14 mouse cellular contexts compared by ENCODE assay signal in the genomic region with DNA sequence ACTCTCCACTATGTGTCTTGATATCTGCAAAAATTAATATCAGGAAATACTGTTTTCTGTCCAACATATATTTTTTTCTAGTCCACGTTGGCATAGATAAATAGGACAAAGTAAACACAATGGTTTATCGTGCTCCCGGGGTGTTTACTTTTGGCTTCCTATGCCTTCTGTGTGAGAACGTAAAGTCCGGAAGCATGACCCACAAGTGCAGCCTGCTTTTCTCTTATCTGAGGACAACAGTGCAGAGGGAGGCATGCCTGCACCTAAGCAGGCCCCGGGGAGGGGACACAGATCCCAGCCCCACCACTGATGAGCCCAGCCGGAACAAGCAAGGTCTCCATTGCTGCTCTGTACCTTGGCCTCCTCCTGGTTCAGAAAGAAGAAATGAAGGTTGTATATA. TPM values are rescaled to one million over a fixed set of nuclear protein-coding genes. Genes with fewer than 3 reads are reported as not detected.
A peak's percentile ranks its signal among the peaks of the same experiment; 100 is the strongest.
DNase-seq lines count a peak whose midpoint lies in the region; ATAC-seq and TF ChIP-seq lines count a peak whose summit lies in the region.
"Had no signal": no experiment of that assay in that cellular context is flagged by ENCODE, and none has a peak within 500 bp of the region (broad histone marks: within the 10 kb centered on the region; RNA-seq: fewer than 3 reads in every experiment).

No protein-coding gene starts in this region.

- H3K79me2 ChIP-seq in liver, adult 2 months (ENCODE audit: control insufficient read depth, insufficient read depth, low read length), result no peaks in the 10 kb centered on the region

- 41% methylated on average over 7 of the region's 7 CpGs for WGBS in heart, embryonic 13.5 days
- 47% methylated on average over 7 of the region's 7 CpGs for whole genome bisulfite sequencing in liver, adult 2 months
- 16% methylated on average over 7 of the region's 7 CpGs for WGBS in lung, postnatal 0 days
- WGBS in stomach, postnatal 0 days, result 38% methylated on average over 7 of the region's 7 CpGs

- no peaks in the 10 kb centered on the region for H3K9me3 ChIP-seq in heart, embryonic 13.5 days
- H3K9me3 ChIP-seq in lung, postnatal 0 days (ENCODE audit: low read length), result no peaks in the 10 kb centered on the region
- no peaks in the 10 kb centered on the region for H3K9me3 ChIP-seq in stomach, postnatal 0 days (ENCODE audit: control insufficient read depth, low read length)
- H3K9me3 ChIP-seq: embryonic facial prominence, embryonic 10.5 days; limb, embryonic 13.5 days had no signal

- DNase-seq in heart, adult 18-20 months, result no peak
- DNase-seq in liver, adult 2 months (ENCODE audit: extremely low read depth, low read depth, low spot score), result peak; percentile 51
- peak; percentile 68 for DNase-seq in lung, postnatal 0 days (ENCODE audit: low spot score)
- peak; percentile 34 for DNase-seq in stomach, postnatal 0 days (ENCODE audit: low spot score)
- DNase-seq in spleen, postnatal 4 days (ENCODE audit: low spot score in 2 of 2), result no peak
- no peak for DNase-seq in ovary, adult 18-20 months (ENCODE audit: low spot score)
- DNase-seq: cerebellum, adult 9-10 months; kidney, postnatal 14 days; midbrain, embryonic 14.5 days; thymus, adult 2 months had no signal

- peaks cover 46% of the 10 kb centered on the region for H3K4me1 ChIP-seq in heart, embryonic 13.5 days
- H3K4me1 ChIP-seq in liver, adult 2 months (ENCODE audit: control insufficient read depth, insufficient read depth, low read length), result 0 out of 2 replicates have a peak, but pooled peaks cover 2% of the 10 kb centered on the region
- H3K4me1 ChIP-seq in lung, postnatal 0 days (ENCODE audit: insufficient read depth, low read depth, low read length), result peaks cover 4% of the 10 kb centered on the region; the same call in 1 of the 2 replicates
- H3K4me1 ChIP-seq in stomach, postnatal 0 days (replicated peaks; ENCODE audit: control insufficient read depth, insufficient read depth), result no peaks in the 10 kb centered on the region
- H3K4me1 ChIP-seq: limb, embryonic 13.5 days had no signal

- H3K4me3 ChIP-seq in heart, embryonic 13.5 days, result no peak overlapping the region
- no peak overlapping the region for H3K4me3 ChIP-seq in liver, adult 2 months (ENCODE audit: insufficient read depth, low read depth, low read length)
- H3K4me3 ChIP-seq in lung, postnatal 0 days (ENCODE audit: low read depth, low read length), result no peak overlapping the region
- H3K4me3 ChIP-seq in stomach, postnatal 0 days (ENCODE audit: low read depth, low read length), result no peak overlapping the region
- H3K4me3 ChIP-seq: embryonic facial prominence, embryonic 10.5 days; limb, embryonic 13.5 days had no signal

- no peaks in the 10 kb centered on the region for H3K27me3 ChIP-seq in heart, embryonic 13.5 days (replicated peaks)
- H3K27me3 ChIP-seq in liver, adult 2 months (ENCODE audit: control insufficient read depth, insufficient read depth, low read length), result no peaks in the 10 kb centered on the region
- H3K27me3 ChIP-seq in lung, postnatal 0 days (replicated peaks; ENCODE audit: insufficient read depth, low read length), result no peaks in the 10 kb centered on the region
- no peaks in the 10 kb centered on the region for H3K27me3 ChIP-seq in stomach, postnatal 0 days (ENCODE audit: control insufficient read depth, insufficient read depth, low read length)
- H3K27me3 ChIP-seq: limb, embryonic 13.5 days had no signal

- no peak overlapping the region for H3K9ac ChIP-seq in heart, embryonic 13.5 days
- H3K9ac ChIP-seq in liver, adult 2 months (ENCODE audit: low read depth, low read length), result no peak overlapping the region
- no peak overlapping the region for H3K9ac ChIP-seq in lung, postnatal 0 days (replicated peaks; ENCODE audit: low read depth)
- no peak overlapping the region for H3K9ac ChIP-seq in stomach, postnatal 0 days (ENCODE audit: low read length)
- H3K9ac ChIP-seq: limb, embryonic 13.5 days had no signal

- no peak for TF ChIP-seq POLR2A in liver, adult 2 months (IDR thresholded peaks at IDR 0.05; ENCODE audit: extremely low read depth, insufficient read depth, low read length)

- H3K4me2 ChIP-seq in heart, embryonic 13.5 days, result no peak overlapping the region
- H3K4me2 ChIP-seq in lung, postnatal 0 days (replicated peaks; ENCODE audit: low read depth, low read length), result no peak overlapping the region
- H3K4me2 ChIP-seq in stomach, postnatal 0 days (replicated peaks; ENCODE audit: low read depth), result no peak overlapping the region
- H3K4me2 ChIP-seq: limb, embryonic 13.5 days had no signal

- no peak for TF ChIP-seq CTCF in liver, adult 2 months (IDR thresholded peaks at IDR 0.05; ENCODE audit: low read depth, low read length)
- no peak for TF ChIP-seq CTCF in lung, postnatal 0 days (IDR thresholded peaks at IDR 0.05)
- no peak for TF ChIP-seq CTCF in stomach, postnatal 0 days (IDR thresholded peaks at IDR 0.05; ENCODE audit: low read depth)

- no peak for ATAC-seq in heart, embryonic 13.5 days (ENCODE audit: extremely low read depth, insufficient number of reproducible peaks, low FRiP score, low TSS enrichment)
- ATAC-seq in lung, postnatal 0 days, result peak; percentile 90
- peak; percentile 75; the same call in 1 of the 2 replicates for ATAC-seq in stomach, postnatal 0 days (ENCODE audit: low FRiP score, low TSS enrichment)
- ATAC-seq: inflammation-experienced regulatory T-cells, adult 6 months had no signal

- H3K36me3 ChIP-seq in heart, embryonic 13.5 days, result peaks cover 45% of the 10 kb centered on the region
- H3K36me3 ChIP-seq in liver, adult 2 months (ENCODE audit: control insufficient read depth, insufficient read depth, low read length), result peaks cover 66% of the 10 kb centered on the region
- peaks cover 13% of the 10 kb centered on the region; the same call in 1 of the 2 replicates for H3K36me3 ChIP-seq in lung, postnatal 0 days (ENCODE audit: insufficient read depth, low read length)
- H3K36me3 ChIP-seq in stomach, postnatal 0 days (ENCODE audit: control insufficient read depth, insufficient read depth, low read length), result peaks cover 13% of the 10 kb centered on the region

- peak overlapping the region; percentile 32; the same call in 1 of the 2 replicates for H3K27ac ChIP-seq in heart, embryonic 13.5 days (replicated peaks)
- no peak overlapping the region for H3K27ac ChIP-seq in liver, adult 2 months (replicated peaks; ENCODE audit: insufficient read depth, low read depth, low read length)
- peak overlapping the region; percentile 9; the same call in 1 of the 2 replicates for H3K27ac ChIP-seq in lung, postnatal 0 days (ENCODE audit: low read length)
- no peak overlapping the region for H3K27ac ChIP-seq in stomach, postnatal 0 days (replicated peaks)
- H3K27ac ChIP-seq: embryonic facial prominence, embryonic 10.5 days; limb, embryonic 13.5 days had no signal

- TF ChIP-seq EP300 in lung, postnatal 0 days (IDR thresholded peaks at IDR 0.05), result peak; percentile 96
- TF ChIP-seq EP300 in stomach, postnatal 0 days (optimal IDR thresholded peaks at IDR 0.05), result no peak

RNA-seq across cellular contexts. Expression of gene Synm, which starts 49.3 kb away (rescaled TPM):
- polyA plus RNA-seq in heart, embryonic 13.5 days (2015; fragmentation: Nextera tagmentation; extraction: Ambion mirVana), result 2.8 and 3.4 TPM in 2 replicates
- 10 to 100 TPM in 1 of 2 experiments, 1 to 10 TPM in 1; 9.6 to 10.6 TPM for total RNA-seq in heart, adult 18-20 months (2021)
- 0.37 and 0.40 TPM in 2 replicates for total RNA-seq in liver, adult 2 months (2014; rRNA removed)
- 0.07 and 0.12 TPM in 2 replicates for polyA plus RNA-seq in liver, adult 2 months (2012; rRNA removed)
- polyA plus RNA-seq in lung, postnatal 0 days (2015; fragmentation: Nextera tagmentation; extraction: Ambion mirVana), result 6.5 and 8.1 TPM in 2 replicates
- 13.7 and 17.1 TPM in 2 replicates for polyA plus RNA-seq in stomach, postnatal 0 days (2015; fragmentation: Nextera tagmentation; extraction: Ambion mirVana)
- polyA plus RNA-seq: inflammation-experienced regulatory T-cells, adult 6 months had no signal

Comparison
In these comparisons a context has a peak if more than half of its experiments do, and no peak if none do; other contexts are left out.
1. H3K27ac ChIP-seq: peak in heart, embryonic 13.5 days (single experiment) and lung, postnatal 0 days (single experiment); none in liver, adult 2 months (single experiment) and stomach, postnatal 0 days (single experiment).
2. DNase-seq: peak in liver, adult 2 months (single experiment), lung, postnatal 0 days (single experiment) and stomach, postnatal 0 days (single experiment); none in heart, adult 18-20 months (0 of 2), spleen, postnatal 4 days (0 of 2) and ovary, adult 18-20 months (single experiment).